Mouse (Mus musculus): ENCODE results near the gene Hif3a.

The Hif3a gene

GRCm38 (mm10) chr7:16993651-16994399 lies 68.4 kb downstream of the Hif3a start:
- no peak for DNase-seq (ENCODE audit: low read depth in 1 of 2, low spot score in 2 of 2)

- no peak for DNase-seq (ENCODE audit: low read depth in 1 of 2, low spot score in 2 of 2)
Measured at GRCm38 (mm10) chr7:16992451-16992807, 69.8 kb downstream of the Hif3a start, which contains the start of gene Ccdc8. Gene Ccdc8, plus strand, starts transcription at chr7:16992708.

- no peak for DNase-seq (ENCODE audit: low read depth in 1 of 2, low spot score in 2 of 2)
Measured at GRCm38 (mm10) chr7:16991681-16992450, 70.4 kb downstream of the Hif3a start.

- DNase-seq (ENCODE audit: low read depth in 1 of 2, low spot score in 2 of 2), result no peak
Measured at GRCm38 (mm10) chr7:16990006-16990744, 72.1 kb downstream of the Hif3a start.

GRCm38 (mm10) chr7:16988405-16988804 lies 73.8 kb downstream of the Hif3a start:
- DNase-seq (ENCODE audit: low read depth in 1 of 2, low spot score in 2 of 2), result no peak

- no peak for DNase-seq (ENCODE audit: low read depth in 1 of 2, low spot score in 2 of 2)
Measured at GRCm38 (mm10) chr7:16987541-16988149, 74.6 kb downstream of the Hif3a start.

- no peak for DNase-seq (ENCODE audit: low read depth in 1 of 2, low spot score in 2 of 2)
Measured at GRCm38 (mm10) chr7:16982859-16983568, 79.2 kb downstream of the Hif3a start, which contains the start of gene Gm42372. Gene Gm42372, plus strand, starts transcription at chr7:16983086.

Measured in monocyte, adult 2 months (primary cell).